Mouse (Mus musculus): Measurements from ENCODE around the gene Tex14.

DNA sequence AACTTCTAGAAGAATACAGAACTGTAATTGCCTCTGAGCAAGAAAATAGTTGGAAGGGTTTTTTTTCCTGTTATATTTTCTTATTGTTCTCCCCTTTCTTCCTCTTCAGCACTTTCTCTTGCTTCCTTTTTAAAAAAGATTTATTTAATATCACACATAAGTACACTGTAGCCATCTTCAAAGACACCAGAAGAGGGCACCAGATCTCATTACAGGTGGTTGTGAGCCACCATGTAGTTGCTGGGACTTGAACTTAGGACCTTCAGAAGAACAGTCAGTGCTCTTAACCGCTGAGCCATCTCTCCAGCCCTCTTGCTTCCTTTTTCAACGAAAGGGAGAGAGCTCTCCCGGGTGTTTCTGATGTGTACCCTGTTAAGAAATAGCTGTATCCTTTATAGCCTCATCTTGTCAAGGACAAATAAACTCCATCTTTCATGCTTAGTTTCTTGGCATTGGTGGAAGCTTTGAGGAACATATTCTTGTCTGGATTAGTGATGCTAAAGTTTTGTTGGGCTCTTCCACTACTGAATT lies 79.0 kb downstream of the Tex14 start:
- TF ChIP-seq CTCF (IDR thresholded peaks at IDR 0.05; ENCODE audit: borderline replicate concordance, extremely low read depth, insufficient read depth, insufficient read length) (no peak), POLR2A (IDR thresholded peaks at IDR 0.05; ENCODE audit: borderline replicate concordance, extremely low read depth, insufficient read depth, insufficient read length, poor library complexity, severe bottlenecking) (no peak)
